Mouse (Mus musculus) G1E (cell line): Measurements from ENCODE around the gene Degs2. TPM values are rescaled to one million over a fixed set of nuclear protein-coding genes. Genes with fewer than 3 reads are reported as not detected.

Experiments used
- ATAC-seq: 2 replicates; pipeline ENCODE4 v1.8.0; 2016; ENCODE audit warnings: mild to moderate bottlenecking; ENCODE audit not compliant: insufficient number of reproducible peaks, poor library complexity, low FRiP score, severe bottlenecking; ENCODE audit errors: extremely low read depth
- DNase-seq: peaks from one replicate; pipeline ENCODE4 v3.0.0; 2012; ENCODE audit warnings: low spot score
- H3K27me3 ChIP-seq: 2 replicates; pipeline ENCODE4 v1.6.1; 2012; ENCODE audit warnings: mild to moderate bottlenecking, low read length, inconsistent platforms; ENCODE audit not compliant: insufficient read depth
- H3K36me3 ChIP-seq: replicated peaks from 2 replicates; pipeline ENCODE3; 2012; ENCODE audit warnings: mild to moderate bottlenecking, inconsistent platforms
- H3K4me1 ChIP-seq: 2 replicates; pipeline ENCODE4 v1.6.1; 2012; ENCODE audit warnings: low read depth, low read length, inconsistent platforms, mixed read lengths; ENCODE audit not compliant: insufficient read depth
- H3K4me3 ChIP-seq: 2 replicates; pipeline ENCODE4 v1.5.1; 2012; ENCODE audit warnings: low read depth, mild to moderate bottlenecking, inconsistent platforms, low read length, moderate library complexity, mixed read lengths
- H3K9me3 ChIP-seq: replicated peaks from 2 replicates; pipeline ENCODE4 v1.6.1; 2012; ENCODE audit warnings: inconsistent platforms
- CTCF ChIP-seq: IDR thresholded peaks from 2 replicates; pipeline ENCODE4 v1.5.1; 2012; ENCODE audit warnings: low read depth, low read length, inconsistent platforms, mixed read lengths
- GATA1 ChIP-seq: IDR thresholded peaks from 2 replicates; pipeline ENCODE4 v1.6.1; 2012; ENCODE audit warnings: borderline replicate concordance, low read length, inconsistent platforms, mixed read lengths
- GATA2 ChIP-seq: IDR thresholded peaks from 2 replicates; pipeline ENCODE4 v1.6.1; 2012; ENCODE audit warnings: low read depth, low read length, inconsistent platforms, borderline replicate concordance
- POLR2AphosphoS5 ChIP-seq: IDR thresholded peaks from 2 replicates; pipeline ENCODE4 v1.6.1; 2012; ENCODE audit warnings: low read depth, low read length, inconsistent platforms; ENCODE audit not compliant: insufficient replicate concordance
- TAL1 ChIP-seq: conservative IDR thresholded peaks from 2 replicates; pipeline ENCODE4 v1.6.1; 2012; ENCODE audit warnings: low read depth, low read length, inconsistent platforms, mixed read lengths
- polyA plus RNA-seq: library from polyadenylated mRNA; stranded (reverse); fragments of >175 nt; gene quantifications from 2 replicates; pipeline ENCODE4 v1.2.3, GENCODE M21; 2012
- total RNA-seq, 2 experiments: library from RNA; stranded (forward) in 1 of 2; stranded (reverse) in 1 of 2; fragments of 200-1000 nt in 1 of 2; fragments of >200 nt in 1 of 2; fragmentation: Nextera tagmentation in 1 of 2; gene quantifications; 2 replicates each; pipeline ENCODE4 v1.2.3; 2014 to 2017

Degs2 gene
- total RNA-seq (2014; fragmentation: Nextera tagmentation) (not detected in 2 replicates), total RNA-seq (2017) (not detected in 2 replicates), polyA plus RNA-seq (not detected in 2 replicates)

GRCm38 (mm10) chr12:108702185-108702584 is at the start of gene Degs2:
Gene Degs2, minus strand, starts transcription at chr12:108702315.
- TF ChIP-seq GATA1 (no peak), POLR2AphosphoS5 (no peak), TAL1 (no peak), CTCF (no peak), GATA2 (no peak)
- ATAC-seq (no peak), DNase-seq (no peak)
- no peaks in the 10 kb centered on the region for H3K4me1 ChIP-seq
- no peaks in the 10 kb centered on the region for H3K27me3 ChIP-seq
- no peaks in the 10 kb centered on the region for H3K36me3 ChIP-seq
- H3K4me3 ChIP-seq: peak within 1 kb of the TSS; percentile 17; the same call in 1 of the 2 replicates
- H3K9me3 ChIP-seq: peaks cover 74% of the 10 kb centered on the region

- H3K4me1 ChIP-seq: peaks cover 12% of the 10 kb centered on the region
- DNase-seq (no peak), ATAC-seq (no peak)
Measured at GRCm38 (mm10) chr12:108751790-108752189, 49.7 kb upstream of the Degs2 start.

GRCm38 (mm10) chr12:108750226-108750625 is 48.1 kb upstream of the Degs2 start:
- Histone ChIP-seq H3K36me3 (no peaks in the 10 kb centered on the region), H3K4me3 (no peak overlapping the region), H3K9me3 (peaks cover 2% of the 10 kb centered on the region; the same call in 1 of the 2 replicates), H3K4me1 (peaks cover 3% of the 10 kb centered on the region; the same call in 1 of the 2 replicates), H3K27me3 (0 out of 2 replicates have a peak, but pooled peaks cover 2% of the 10 kb centered on the region)
- TF ChIP-seq GATA1 (no peak), GATA2 (no peak), TAL1 (no peak), CTCF (no peak), POLR2AphosphoS5 (no peak)
- ATAC-seq (no peak), DNase-seq (no peak)

More at GRCm38 (mm10) chr12:108751790-108752189, 49.7 kb upstream of the Degs2 start:
- Histone ChIP-seq H3K4me3 (no peak overlapping the region), H3K27me3 (no peaks in the 10 kb centered on the region), H3K36me3 (no peaks in the 10 kb centered on the region), H3K9me3 (no peaks in the 10 kb centered on the region)
- TF ChIP-seq GATA1 (no peak), TAL1 (no peak), POLR2AphosphoS5 (no peak), GATA2 (no peak), CTCF (no peak)

DNA sequence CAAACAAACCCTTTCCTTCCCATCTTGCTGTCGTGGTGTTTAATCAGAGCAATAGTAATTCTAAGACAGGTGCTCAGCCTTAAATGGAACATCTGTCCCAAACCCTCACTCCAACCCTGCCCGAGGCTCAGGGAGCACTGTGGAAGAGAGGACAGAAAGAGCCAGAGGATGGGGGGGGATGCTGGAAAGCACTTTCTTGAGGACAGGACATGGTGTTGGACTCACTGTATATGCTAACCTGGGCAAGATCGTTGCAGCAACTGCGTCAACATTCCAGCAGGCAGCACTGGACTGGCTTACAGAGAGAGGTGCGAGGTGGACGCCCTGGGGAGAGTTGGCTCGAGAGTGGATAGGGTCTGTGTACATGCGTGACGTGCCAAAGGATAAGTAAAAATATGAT is 47.3 kb upstream of the Degs2 start:
- no peaks in the 10 kb centered on the region for H3K36me3 ChIP-seq
- DNase-seq (no peak), ATAC-seq (no peak)
- H3K9me3 ChIP-seq: peaks cover 3% of the 10 kb centered on the region
- no peak for TF ChIP-seq POLR2AphosphoS5
- no peak for TF ChIP-seq TAL1
- TF ChIP-seq CTCF: no peak
- no peak for TF ChIP-seq GATA2
- no peak for TF ChIP-seq GATA1
- peaks cover 2% of the 10 kb centered on the region; the same call in 1 of the 2 replicates for H3K4me1 ChIP-seq
- H3K4me3 ChIP-seq: no peak overlapping the region
- H3K27me3 ChIP-seq: peaks cover 6% of the 10 kb centered on the region; the same call in 1 of the 2 replicates

DNA sequence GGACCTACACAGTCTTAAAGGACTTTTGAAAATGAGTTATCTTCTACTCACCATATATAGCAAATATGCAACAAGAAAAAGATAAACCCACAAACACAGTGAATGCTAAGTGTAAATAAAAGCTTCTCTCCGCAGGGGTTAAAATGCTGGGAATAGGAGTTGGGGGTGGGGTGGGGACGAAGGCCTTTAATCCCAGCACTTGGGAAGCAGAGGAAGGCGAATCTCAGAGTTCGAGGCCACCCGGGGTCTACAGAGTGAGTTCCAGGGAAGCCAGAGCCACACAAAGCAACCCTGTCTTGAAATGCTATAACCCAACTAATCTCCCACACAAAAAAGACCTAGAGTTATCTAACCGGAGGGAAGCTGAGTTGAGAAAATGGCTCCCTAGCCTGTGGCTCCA is 46.9 kb upstream of the Degs2 start:
- ATAC-seq: no peak
- TF ChIP-seq CTCF: no peak
- no peak for TF ChIP-seq GATA2
- no peak for TF ChIP-seq TAL1
- no peak for TF ChIP-seq GATA1
- no peak for TF ChIP-seq POLR2AphosphoS5
- Histone ChIP-seq H3K36me3 (no peaks in the 10 kb centered on the region), H3K27me3 (peaks cover 6% of the 10 kb centered on the region; the same call in 1 of the 2 replicates), H3K4me1 (no peaks in the 10 kb centered on the region), H3K4me3 (no peak overlapping the region), H3K9me3 (peaks cover 3% of the 10 kb centered on the region)
- DNase-seq: no peak

- H3K36me3 ChIP-seq: no peaks in the 10 kb centered on the region
- DNase-seq (no peak), ATAC-seq (no peak)
- no peaks in the 10 kb centered on the region for H3K4me1 ChIP-seq
- H3K4me3 ChIP-seq: no peak overlapping the region
- peaks cover 6% of the 10 kb centered on the region; the same call in 1 of the 2 replicates for H3K27me3 ChIP-seq
- peaks cover 3% of the 10 kb centered on the region for H3K9me3 ChIP-seq
- TF ChIP-seq TAL1 (no peak), POLR2AphosphoS5 (no peak), GATA2 (no peak), GATA1 (no peak), CTCF (no peak)
Measured at GRCm38 (mm10) chr12:108745990-108746389, 43.9 kb upstream of the Degs2 start.
